Mouse (Mus musculus) midbrain, embryonic 12.5 days (tissue): Measurements from ENCODE around the gene Prkcb. TPM values are rescaled to one million over a fixed set of nuclear protein-coding genes. Genes with fewer than 3 reads are reported as not detected.
"Not testable (repeated sequence)": the region's sequence is repeated elsewhere in the genome, so short reads cannot be mapped to it uniquely, and the experiment has no call there.

Experiments
- ATAC-seq: fragments of 200-750 bp; cut with Nextera tagmentation; 2 replicates; pipeline ENCODE4 v1.8.0; 2017; ENCODE audit warnings: low read depth, moderate TSS enrichment, moderate library complexity; ENCODE audit not compliant: low FRiP score
- H3K27ac ChIP-seq: fragments of 300-500 bp; sonication (generic); replicated peaks from 2 replicates; pipeline ENCODE4 v1.5.1; 2016; ENCODE audit warnings: mild to moderate bottlenecking
- H3K27me3 ChIP-seq: fragments of 300-500 bp; sonication (generic); 2 replicates; pipeline ENCODE4 v1.6.1; 2016; ENCODE audit warnings: mild to moderate bottlenecking
- H3K36me3 ChIP-seq: fragments of 300-500 bp; sonication (generic); 2 replicates; pipeline ENCODE4 v1.6.1; 2016
- H3K4me1 ChIP-seq: fragments of 300-500 bp; sonication (generic); 2 replicates; pipeline ENCODE4 v1.6.1; 2016
- H3K4me2 ChIP-seq: fragments of 300-500 bp; sonication (generic); replicated peaks from 2 replicates; pipeline ENCODE4 v1.6.1; 2016; ENCODE audit warnings: mild to moderate bottlenecking, moderate library complexity
- H3K4me3 ChIP-seq: fragments of 300-500 bp; sonication (generic); 2 replicates; pipeline ENCODE4 v1.5.1; 2016; ENCODE audit warnings: mild to moderate bottlenecking
- H3K9ac ChIP-seq: fragments of 300-500 bp; sonication (generic); replicated peaks from 2 replicates; pipeline ENCODE4 v1.6.1; 2016; ENCODE audit warnings: mild to moderate bottlenecking, moderate library complexity
- H3K9me3 ChIP-seq: fragments of 300-500 bp; sonication (generic); 2 replicates; pipeline ENCODE4 v1.6.1; 2016; ENCODE audit warnings: mild to moderate bottlenecking
- WGBS: fragments of 180-500 bp; shearing (Covaris S2); methylation state at CpG from one replicate; pipeline ENCODE4 v1.1.7; 2016; 5-methylcytosine and 5-hydroxymethylcytosine counted together
- polyA plus RNA-seq: library from polyadenylated mRNA; unstranded; fragments of >200 nt; fragmentation: Nextera tagmentation; extraction: Ambion mirVana; gene quantifications from 2 replicates; pipeline ENCODE4 v1.2.1, GENCODE M21; 2016

Gene Prkcb
- polyA plus RNA-seq: 24.2 and 25.3 TPM in 2 replicates

GRCm38 (mm10) chr7:122288605-122289242 lies at the start of gene Prkcb:
TSS of gene Prkcb (plus strand) at chr7:122288751.
- peak within 1 kb of the TSS; percentile 70 for H3K4me3 ChIP-seq
- H3K4me2 ChIP-seq: peak within 1 kb of the TSS; percentile 94
- ATAC-seq: peak; percentile 91
- no peaks in the 10 kb centered on the region for H3K9me3 ChIP-seq
- peak within 1 kb of the TSS; percentile 58 for H3K9ac ChIP-seq
- 0 out of 2 replicates have a peak within 1 kb of the TSS, but pooled peaks have one; percentile 20 for H3K27ac ChIP-seq
- peaks cover 16% of the 10 kb centered on the region for H3K4me1 ChIP-seq
- WGBS: 7% methylated on average over 25 of the region's 42 CpGs
- H3K36me3 ChIP-seq: no peaks in the 10 kb centered on the region
- peaks cover 50% of the 10 kb centered on the region for H3K27me3 ChIP-seq

GRCm38 (mm10) chr7:122238939-122239338 lies 49.6 kb upstream of the Prkcb start:
- Histone ChIP-seq H3K36me3 (no peaks in the 10 kb centered on the region), H3K9me3 (no peaks in the 10 kb centered on the region), H3K4me2 (no peak overlapping the region), H3K27me3 (no peaks in the 10 kb centered on the region), H3K27ac (no peak overlapping the region), H3K9ac (no peak overlapping the region), H3K4me3 (no peak overlapping the region), H3K4me1 (peaks cover 2% of the 10 kb centered on the region; the same call in 1 of the 2 replicates)
- ATAC-seq: no peak
- WGBS: 88% methylated on average over 2 of the region's 2 CpGs

GRCm38 (mm10) chr7:122240413-122241119 lies 48.0 kb upstream of the Prkcb start:
- Histone ChIP-seq H3K4me3 (no peak overlapping the region), H3K9me3 (no peaks in the 10 kb centered on the region), H3K4me1 (peaks cover 6% of the 10 kb centered on the region; the same call in 1 of the 2 replicates), H3K4me2 (no peak overlapping the region), H3K27ac (no peak overlapping the region), H3K36me3 (no peaks in the 10 kb centered on the region), H3K27me3 (no peaks in the 10 kb centered on the region), H3K9ac (no peak overlapping the region)
- WGBS: 86% methylated on average over 6 of the region's 6 CpGs
- ATAC-seq: no peak

- Histone ChIP-seq H3K27ac (no peak overlapping the region), H3K27me3 (no peaks in the 10 kb centered on the region), H3K4me2 (no peak overlapping the region), H3K36me3 (no peaks in the 10 kb centered on the region), H3K9ac (no peak overlapping the region), H3K9me3 (no peaks in the 10 kb centered on the region), H3K4me3 (no peak overlapping the region), H3K4me1 (peaks cover 6% of the 10 kb centered on the region; the same call in 1 of the 2 replicates)
- no peak; the same call in 1 of the 2 replicates for ATAC-seq
- 63% methylated on average over 1 of the region's 1 CpGs for WGBS
Observed at GRCm38 (mm10) chr7:122242260-122242659, 46.3 kb upstream of the Prkcb start.

GRCm38 (mm10) chr7:122242744-122243143 lies 45.8 kb upstream of the Prkcb start:
- not testable (repeated sequence) for H3K4me3 ChIP-seq, H3K4me1 ChIP-seq, ATAC-seq, H3K9me3 ChIP-seq, H3K27ac ChIP-seq, H3K27me3 ChIP-seq, H3K4me2 ChIP-seq, H3K9ac ChIP-seq, H3K36me3 ChIP-seq

- Histone ChIP-seq H3K4me1 (peaks cover 6% of the 10 kb centered on the region; the same call in 1 of the 2 replicates), H3K9me3 (no peaks in the 10 kb centered on the region), H3K9ac (no peak overlapping the region), H3K4me3 (no peak overlapping the region), H3K27ac (no peak overlapping the region), H3K27me3 (no peaks in the 10 kb centered on the region), H3K4me2 (no peak overlapping the region), H3K36me3 (no peaks in the 10 kb centered on the region)
- WGBS: 30% methylated on average over 7 of the region's 7 CpGs
- ATAC-seq: no peak
Observed at GRCm38 (mm10) chr7:122244166-122244565, 44.4 kb upstream of the Prkcb start.

GRCm38 (mm10) chr7:122244584-122244983 lies 44.0 kb upstream of the Prkcb start:
- no peaks in the 10 kb centered on the region for H3K36me3 ChIP-seq
- peaks cover 6% of the 10 kb centered on the region; the same call in 1 of the 2 replicates for H3K4me1 ChIP-seq
- no peak overlapping the region for H3K9ac ChIP-seq
- H3K4me3 ChIP-seq: no peak overlapping the region
- H3K9me3 ChIP-seq: no peaks in the 10 kb centered on the region
- ATAC-seq: no peak
- no peaks in the 10 kb centered on the region for H3K27me3 ChIP-seq
- WGBS: 62% methylated on average over 8 of the region's 8 CpGs
- H3K27ac ChIP-seq: no peak overlapping the region
- H3K4me2 ChIP-seq: no peak overlapping the region

- H3K4me3 ChIP-seq: no peak overlapping the region
- H3K9me3 ChIP-seq: no peaks in the 10 kb centered on the region
- no peak overlapping the region for H3K9ac ChIP-seq
- ATAC-seq: no peak
- 46% methylated on average over 5 of the region's 5 CpGs for WGBS
- peaks cover 6% of the 10 kb centered on the region; the same call in 1 of the 2 replicates for H3K4me1 ChIP-seq
- no peak overlapping the region for H3K27ac ChIP-seq
- H3K36me3 ChIP-seq: no peaks in the 10 kb centered on the region
- H3K4me2 ChIP-seq: no peak overlapping the region
- H3K27me3 ChIP-seq: no peaks in the 10 kb centered on the region
Observed at GRCm38 (mm10) chr7:122245976-122246375, 42.6 kb upstream of the Prkcb start.

GRCm38 (mm10) chr7:122247254-122247864 lies 41.2 kb upstream of the Prkcb start:
- 88% methylated on average over 10 of the region's 10 CpGs for WGBS
- no peak overlapping the region for H3K4me3 ChIP-seq
- no peak overlapping the region for H3K4me2 ChIP-seq
- H3K9ac ChIP-seq: no peak overlapping the region
- H3K36me3 ChIP-seq: no peaks in the 10 kb centered on the region
- no peak for ATAC-seq
- no peak overlapping the region for H3K27ac ChIP-seq
- no peaks in the 10 kb centered on the region for H3K27me3 ChIP-seq
- H3K4me1 ChIP-seq: peaks cover 6% of the 10 kb centered on the region; the same call in 1 of the 2 replicates
- H3K9me3 ChIP-seq: no peaks in the 10 kb centered on the region

GRCm38 (mm10) chr7:122249321-122249821 lies 39.2 kb upstream of the Prkcb start:
- H3K4me1 ChIP-seq: no peaks in the 10 kb centered on the region; the same call in 1 of the 2 replicates
- H3K36me3 ChIP-seq: no peaks in the 10 kb centered on the region
- ATAC-seq: no peak
- H3K4me2 ChIP-seq: no peak overlapping the region
- H3K27ac ChIP-seq: no peak overlapping the region
- H3K27me3 ChIP-seq: no peaks in the 10 kb centered on the region
- 90% methylated on average over 9 of the region's 9 CpGs for WGBS
- no peaks in the 10 kb centered on the region for H3K9me3 ChIP-seq
- H3K9ac ChIP-seq: no peak overlapping the region
- H3K4me3 ChIP-seq: no peak overlapping the region

GRCm38 (mm10) chr7:122251197-122252011 lies 37.1 kb upstream of the Prkcb start:
- 0 out of 2 replicates have a peak overlapping the region, but pooled peaks have one; percentile 17 for H3K4me3 ChIP-seq
- 31% methylated on average over 21 of the region's 21 CpGs for WGBS

More at GRCm38 (mm10) chr7:122251197-122252011, 37.1 kb upstream of the Prkcb start:
- no peak overlapping the region for H3K9ac ChIP-seq
- peak overlapping the region; percentile 41 for H3K4me2 ChIP-seq
- H3K9me3 ChIP-seq: no peaks in the 10 kb centered on the region
- no peak overlapping the region for H3K27ac ChIP-seq
- no peaks in the 10 kb centered on the region for H3K4me1 ChIP-seq
- H3K36me3 ChIP-seq: no peaks in the 10 kb centered on the region
- no peaks in the 10 kb centered on the region for H3K27me3 ChIP-seq
- ATAC-seq: peak; percentile 54; the same call in 1 of the 2 replicates
